Mouse (Mus musculus) liver, embryonic 14.5 days (tissue): ENCODE data around the gene Cnot11.

Source experiments
- CTCF ChIP-seq: IDR thresholded peaks from 2 replicates; pipeline ENCODE4 v1.5.1; 2016; ENCODE audit warnings: antibody characterized with exemption, low read depth, control low read depth
- EP300 ChIP-seq: IDR thresholded peaks from 2 replicates; pipeline ENCODE4 v1.6.1; 2016; ENCODE audit warnings: antibody characterized with exemption, low read depth

DNA sequence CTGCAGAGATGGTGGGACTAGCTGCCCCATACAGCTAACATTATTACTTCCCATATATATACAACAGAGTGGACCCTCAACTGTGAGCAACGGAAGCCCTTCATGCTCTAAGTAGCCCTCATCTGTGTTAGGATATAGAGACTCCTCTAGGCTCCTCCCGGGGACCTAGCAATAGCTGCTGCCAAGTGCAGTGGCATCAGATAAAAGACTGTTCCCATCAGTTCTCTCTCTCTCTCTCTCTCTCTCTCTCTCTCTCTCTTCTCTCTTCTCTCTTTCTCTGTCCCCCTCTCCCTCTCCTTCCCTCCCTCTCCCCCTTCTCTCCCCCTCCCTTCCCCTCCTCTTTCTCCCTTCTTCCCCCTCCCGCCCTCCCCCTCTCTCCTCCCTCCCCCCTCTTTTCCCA is 46.4 kb downstream of the Cnot11 start:
- TF ChIP-seq CTCF (no peak), EP300 (no peak)
